Mouse (Mus musculus): ENCODE data around the gene Maml3.

GRCm38 (mm10) chr3:51986507-51986906 is 118.4 kb downstream of the Maml3 start:
- no peak for TF ChIP-seq CTCF (IDR thresholded peaks at IDR 0.05; ENCODE audit: control insufficient read depth, insufficient read depth, insufficient read length)
- TF ChIP-seq USF1 (IDR thresholded peaks at IDR 0.05; ENCODE audit: low read depth) = no peak
- no peak for TF ChIP-seq MAX (IDR thresholded peaks at IDR 0.05)
- TF ChIP-seq MYOG (IDR thresholded peaks at IDR 0.05; ENCODE audit: control insufficient read depth, extremely low read depth, insufficient read length) = no peak

Measured in C2C12 (cell line).